Comparison of ENCODE assay signal across 8 mouse cellular contexts in the genomic region with DNA sequence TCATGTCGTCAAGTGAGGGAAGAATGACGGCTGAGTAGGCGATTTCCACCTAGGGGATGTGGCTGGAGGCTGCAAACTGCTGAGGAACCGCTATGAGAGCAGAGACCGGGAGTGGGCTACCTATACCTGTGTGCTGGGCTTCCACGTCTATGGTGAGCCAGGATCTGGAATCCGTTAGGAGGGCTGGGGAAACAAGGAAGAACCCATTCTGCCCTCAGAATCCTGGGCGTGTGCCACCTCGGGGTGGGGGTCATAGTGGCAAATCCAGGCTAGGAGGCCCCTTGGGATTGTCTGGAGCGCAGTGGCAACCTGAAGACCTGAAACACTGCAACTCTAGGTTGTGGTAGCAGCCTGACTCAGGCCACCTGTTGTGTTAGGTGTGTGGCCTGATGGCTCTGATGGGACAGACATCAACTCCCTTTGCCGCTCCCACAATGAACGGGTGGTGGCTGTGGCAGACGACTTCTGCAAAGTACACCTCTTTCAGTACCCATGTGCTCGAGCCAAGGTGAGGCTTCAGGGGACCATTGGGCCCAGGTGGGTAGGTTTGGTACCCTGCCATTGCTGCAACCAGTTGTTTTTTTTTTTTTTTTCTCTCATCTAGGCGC. TPM values are rescaled to one million over a fixed set of nuclear protein-coding genes. Genes with fewer than 3 reads are reported as not detected.
DNase-seq lines count a peak whose midpoint lies in the region; ATAC-seq and TF ChIP-seq lines count a peak whose summit lies in the region.

No protein-coding gene starts in this region.

- H3K4me2 ChIP-seq in forebrain, embryonic 16.5 days (ENCODE audit: low read length) = no peak overlapping the region
- peak overlapping the region; percentile 88 for H3K4me2 ChIP-seq in CH12.LX (ENCODE audit: insufficient read depth, low read depth, poor library complexity, severe bottlenecking)
- H3K4me2 ChIP-seq in forebrain, embryonic 13.5 days = peak overlapping the region; percentile 72
- peak overlapping the region; percentile 69 for H3K4me2 ChIP-seq in liver, embryonic 12.5 days

- no peak overlapping the region; the same call in 1 of the 2 replicates for H3K9ac ChIP-seq in forebrain, embryonic 16.5 days (replicated peaks; ENCODE audit: low read depth, low read length)
- peak overlapping the region; percentile 72 for H3K9ac ChIP-seq in CH12.LX (ENCODE audit: insufficient read depth, low read depth)
- peak overlapping the region; percentile 99; the same call in 1 of the 2 replicates for H3K9ac ChIP-seq in forebrain, embryonic 13.5 days
- peak overlapping the region; percentile 99 for H3K9ac ChIP-seq in liver, embryonic 12.5 days

- peak overlapping the region; percentile 99 for H3K27ac ChIP-seq in forebrain, embryonic 10.5 days
- H3K27ac ChIP-seq in forebrain, embryonic 16.5 days (ENCODE audit: low read length) = no peak overlapping the region; the same call in 1 of the 2 replicates
- peak overlapping the region; percentile 99 for H3K27ac ChIP-seq in CH12.LX (ENCODE audit: insufficient read depth, low read depth)
- no peak overlapping the region for H3K27ac ChIP-seq in forebrain, embryonic 13.5 days
- peak overlapping the region; percentile 97 for H3K27ac ChIP-seq in liver, embryonic 12.5 days

- ATAC-seq in forebrain, embryonic 16.5 days = no peak
- ATAC-seq in forebrain, embryonic 13.5 days = no peak; the same call in 1 of the 2 replicates
- ATAC-seq in liver, embryonic 12.5 days = no peak

- 82% methylated on average over 15 of the region's 15 CpGs for WGBS in forebrain, embryonic 10.5 days
- 81% methylated on average over 15 of the region's 15 CpGs for WGBS in forebrain, embryonic 16.5 days
- WGBS in forebrain, embryonic 13.5 days = 82% methylated on average over 15 of the region's 15 CpGs
- 78% methylated on average over 15 of the region's 15 CpGs for WGBS in liver, embryonic 12.5 days (ENCODE audit: insufficient replicate concordance)

- dilution Hi-C loops in CH12.LX (cut with MboI; ENCODE audit: extremely low pct_ligation_motif_present, extremely low pct_unique_long_range_greater_than_20kb, low sequenced_read_pairs) = no loop called here

- no peak for DNase-seq in forebrain, embryonic 10.5 days (ENCODE audit: extremely low spot score, low spot score)
- no peak for DNase-seq in CH12.LX (ENCODE audit: extremely low read depth)
- no peak for DNase-seq in ovary, postnatal 14 days (ENCODE audit: low spot score)
- DNase-seq in testis, postnatal 14 days (ENCODE audit: low spot score) = no peak
- DNase-seq in spleen, postnatal 4 days (ENCODE audit: low spot score in 2 of 2) = no peak

- H3K36me3 ChIP-seq in forebrain, embryonic 10.5 days (replicated peaks) = peaks cover 67% of the 10 kb centered on the region
- H3K36me3 ChIP-seq in forebrain, embryonic 16.5 days (ENCODE audit: control insufficient read depth, insufficient read depth) = peaks cover 2% of the 10 kb centered on the region; the same call in 1 of the 2 replicates
- peaks cover 55 to 75% of the 10 kb centered on the region in 2 experiments for H3K36me3 ChIP-seq in CH12.LX (replicated peaks in 1 of 2; ENCODE audit: control insufficient read depth in 1 of 2, insufficient read depth in 1 of 2, low read length in 1 of 2)
- H3K36me3 ChIP-seq in forebrain, embryonic 13.5 days (ENCODE audit: poor library complexity, severe bottlenecking) = peaks cover 27% of the 10 kb centered on the region
- peaks cover 69% of the 10 kb centered on the region for H3K36me3 ChIP-seq in liver, embryonic 12.5 days

- no peak for TF ChIP-seq EP300 in CH12.LX (IDR thresholded peaks at IDR 0.05; ENCODE audit: low read length)

- no peak for TF ChIP-seq POLR2A in CH12.LX (IDR thresholded peaks at IDR 0.05; ENCODE audit: low read depth, low read length)

- in situ Hi-C loops in CH12.LX (cut with MboI; ENCODE audit: low pct_ligation_motif_present, low pct_unique_long_range_greater_than_20kb, low sequenced_read_pairs) = no loop called here

- H3K4me3 ChIP-seq in forebrain, embryonic 10.5 days = peak overlapping the region; percentile 69
- H3K4me3 ChIP-seq in forebrain, embryonic 16.5 days (replicated peaks; ENCODE audit: low read length) = no peak overlapping the region
- peak overlapping the region in 2 of 3 experiments; percentile 45 to 95 for H3K4me3 ChIP-seq in CH12.LX (replicated peaks in 1 of 3; ENCODE audit: low read depth in 2 of 3, low read length in 2 of 3, poor library complexity in 1 of 3)
- H3K4me3 ChIP-seq in forebrain, embryonic 13.5 days = peak overlapping the region; percentile 85; the same call in 1 of the 2 replicates
- no peak overlapping the region for H3K4me3 ChIP-seq in liver, embryonic 12.5 days

- no peaks in the 10 kb centered on the region for H3K9me3 ChIP-seq in forebrain, embryonic 10.5 days
- H3K9me3 ChIP-seq in forebrain, embryonic 16.5 days (ENCODE audit: control insufficient read depth, low read length) = no peaks in the 10 kb centered on the region
- H3K9me3 ChIP-seq in CH12.LX (replicated peaks; ENCODE audit: low read length) = no peaks in the 10 kb centered on the region
- H3K9me3 ChIP-seq in forebrain, embryonic 13.5 days (replicated peaks) = no peaks in the 10 kb centered on the region
- no peaks in the 10 kb centered on the region for H3K9me3 ChIP-seq in liver, embryonic 12.5 days (replicated peaks)

- H3K4me1 ChIP-seq in forebrain, embryonic 10.5 days = peaks cover 42% of the 10 kb centered on the region
- H3K4me1 ChIP-seq in forebrain, embryonic 16.5 days (replicated peaks; ENCODE audit: control insufficient read depth, insufficient read depth, low read length) = peaks cover 30% of the 10 kb centered on the region
- peaks cover 16 to 48% of the 10 kb centered on the region in 2 experiments for H3K4me1 ChIP-seq in CH12.LX (ENCODE audit: control insufficient read depth in 1 of 2, insufficient read depth in 2 of 2)
- H3K4me1 ChIP-seq in forebrain, embryonic 13.5 days = peaks cover 35% of the 10 kb centered on the region
- H3K4me1 ChIP-seq in liver, embryonic 12.5 days = peaks cover 43% of the 10 kb centered on the region

- H3K27me3 ChIP-seq in forebrain, embryonic 10.5 days (ENCODE audit: poor library complexity, severe bottlenecking) = no peaks in the 10 kb centered on the region
- H3K27me3 ChIP-seq in forebrain, embryonic 16.5 days (replicated peaks; ENCODE audit: control insufficient read depth, insufficient read depth, low read length) = no peaks in the 10 kb centered on the region
- H3K27me3 ChIP-seq in CH12.LX (replicated peaks) = no peaks in the 10 kb centered on the region
- H3K27me3 ChIP-seq in forebrain, embryonic 13.5 days = no peaks in the 10 kb centered on the region
- no peaks in the 10 kb centered on the region for H3K27me3 ChIP-seq in liver, embryonic 12.5 days (replicated peaks)

- no peak for TF ChIP-seq RAD21 in CH12.LX (IDR thresholded peaks at IDR 0.05; ENCODE audit: low read depth, low read length)

- H3K79me2 ChIP-seq in CH12.LX (replicated peaks; ENCODE audit: control insufficient read depth, extremely low read depth, insufficient read depth, poor library complexity, severe bottlenecking) = peaks cover 36% of the 10 kb centered on the region

- TF ChIP-seq CTCF in CH12.LX (conservative IDR thresholded peaks at IDR 0.05 in 1 of 2, IDR thresholded peaks at IDR 0.05 in 1 of 2; ENCODE audit: low read depth in 2 of 2, low read length in 2 of 2) = no peak

RNA-seq across cellular contexts. Expression of a gene that starts 1.0 kb away (rescaled TPM):
- polyA plus RNA-seq in forebrain, embryonic 10.5 days (2016; fragmentation: Nextera tagmentation; extraction: Ambion mirVana) = 202 and 206 TPM in 2 replicates
- 175 and 186 TPM in 2 replicates for polyA plus RNA-seq in forebrain, embryonic 16.5 days (2015; fragmentation: Nextera tagmentation; extraction: Ambion mirVana)
- total RNA-seq in CH12.LX (2012; rRNA removed) (131 and 158 TPM in 2 replicates), CH12.LX (2014; rRNA removed) (115 and 117 TPM in 2 replicates)
- polyA plus RNA-seq in CH12.LX (2012; ENCODE audit: insufficient read length, low read depth) = 149 and 162 TPM in 2 replicates
- polyA plus RNA-seq in forebrain, embryonic 13.5 days (2015; fragmentation: Nextera tagmentation; extraction: Ambion mirVana) = 178 and 180 TPM in 2 replicates
- polyA plus RNA-seq in liver, embryonic 12.5 days (2016; fragmentation: Nextera tagmentation; extraction: Ambion mirVana) = 138 and 140 TPM in 2 replicates

RNA-seq across cellular contexts. Expression of a gene that starts 11.3 kb away (rescaled TPM):
- 24.0 and 25.7 TPM in 2 replicates for polyA plus RNA-seq in forebrain, embryonic 10.5 days (2016; fragmentation: Nextera tagmentation; extraction: Ambion mirVana)
- 9.7 and 10.5 TPM in 2 replicates for polyA plus RNA-seq in forebrain, embryonic 16.5 days (2015; fragmentation: Nextera tagmentation; extraction: Ambion mirVana)
- total RNA-seq in CH12.LX (2012; rRNA removed) (33.3 and 33.6 TPM in 2 replicates), CH12.LX (2014; rRNA removed) (18.7 and 20.4 TPM in 2 replicates)
- 35.2 and 37.3 TPM in 2 replicates for polyA plus RNA-seq in CH12.LX (2012; ENCODE audit: insufficient read length, low read depth)
- polyA plus RNA-seq in forebrain, embryonic 13.5 days (2015; fragmentation: Nextera tagmentation; extraction: Ambion mirVana) = 8.9 and 9.6 TPM in 2 replicates
- polyA plus RNA-seq in liver, embryonic 12.5 days (2016; fragmentation: Nextera tagmentation; extraction: Ambion mirVana) = 21.3 and 23.0 TPM in 2 replicates

RNA-seq across cellular contexts. Expression of a gene that starts 11.5 kb away (rescaled TPM):
- polyA plus RNA-seq in forebrain, embryonic 10.5 days (2016; fragmentation: Nextera tagmentation; extraction: Ambion mirVana) = 3.7 and 3.9 TPM in 2 replicates
- 1.7 and 1.8 TPM in 2 replicates for polyA plus RNA-seq in forebrain, embryonic 16.5 days (2015; fragmentation: Nextera tagmentation; extraction: Ambion mirVana)
- total RNA-seq in CH12.LX (2012; rRNA removed) (5.5 and 5.6 TPM in 2 replicates), CH12.LX (2014; rRNA removed) (4.2 and 4.7 TPM in 2 replicates)
- 4.8 and 4.9 TPM in 2 replicates for polyA plus RNA-seq in CH12.LX (2012; ENCODE audit: insufficient read length, low read depth)
- 1.2 and 1.3 TPM in 2 replicates for polyA plus RNA-seq in forebrain, embryonic 13.5 days (2015; fragmentation: Nextera tagmentation; extraction: Ambion mirVana)
- polyA plus RNA-seq in liver, embryonic 12.5 days (2016; fragmentation: Nextera tagmentation; extraction: Ambion mirVana) = 3.0 and 3.4 TPM in 2 replicates

RNA-seq across cellular contexts. Expression of a gene that starts 13.0 kb away (rescaled TPM):
- polyA plus RNA-seq in forebrain, embryonic 10.5 days (2016; fragmentation: Nextera tagmentation; extraction: Ambion mirVana) = 40.2 and 49.1 TPM in 2 replicates
- 33.6 and 35.5 TPM in 2 replicates for polyA plus RNA-seq in forebrain, embryonic 16.5 days (2015; fragmentation: Nextera tagmentation; extraction: Ambion mirVana)
- total RNA-seq in CH12.LX (2012; rRNA removed) = 47.7 and 49.1 TPM in 2 replicates
- total RNA-seq in CH12.LX (2014; rRNA removed) = 40.4 and 41.8 TPM in 2 replicates
- polyA plus RNA-seq in CH12.LX (2012; ENCODE audit: insufficient read length, low read depth) = 52.9 and 54.9 TPM in 2 replicates
- polyA plus RNA-seq in forebrain, embryonic 13.5 days (2015; fragmentation: Nextera tagmentation; extraction: Ambion mirVana) = 35.3 and 36.7 TPM in 2 replicates
- polyA plus RNA-seq in liver, embryonic 12.5 days (2016; fragmentation: Nextera tagmentation; extraction: Ambion mirVana) = 26.0 and 27.7 TPM in 2 replicates

RNA-seq across cellular contexts. Expression of a gene that starts 20.5 kb away (rescaled TPM):
- 49.6 and 52.2 TPM in 2 replicates for polyA plus RNA-seq in forebrain, embryonic 10.5 days (2016; fragmentation: Nextera tagmentation; extraction: Ambion mirVana)
- 67.3 and 75.9 TPM in 2 replicates for polyA plus RNA-seq in forebrain, embryonic 16.5 days (2015; fragmentation: Nextera tagmentation; extraction: Ambion mirVana)
- total RNA-seq in CH12.LX (2012; rRNA removed) (49.9 and 54.8 TPM in 2 replicates), CH12.LX (2014; rRNA removed) (17.8 and 18.6 TPM in 2 replicates)
- 31.0 and 33.0 TPM in 2 replicates for polyA plus RNA-seq in CH12.LX (2012; ENCODE audit: insufficient read length, low read depth)
- 66.4 and 69.5 TPM in 2 replicates for polyA plus RNA-seq in forebrain, embryonic 13.5 days (2015; fragmentation: Nextera tagmentation; extraction: Ambion mirVana)
- polyA plus RNA-seq in liver, embryonic 12.5 days (2016; fragmentation: Nextera tagmentation; extraction: Ambion mirVana) = 28.4 and 31.7 TPM in 2 replicates

Comparison
In these comparisons a context has a peak if more than half of its experiments do, and no peak if none do; other contexts are left out.
1. H3K27ac ChIP-seq: peak in forebrain, embryonic 10.5 days (single experiment), CH12.LX (single experiment) and liver, embryonic 12.5 days (single experiment); none in forebrain, embryonic 16.5 days (single experiment) and forebrain, embryonic 13.5 days (single experiment).
2. H3K4me3 ChIP-seq: peak in forebrain, embryonic 10.5 days (single experiment), CH12.LX (2 of 3) and forebrain, embryonic 13.5 days (single experiment); none in forebrain, embryonic 16.5 days (single experiment) and liver, embryonic 12.5 days (single experiment).